Mouse (Mus musculus) adrenal gland, postnatal 14 days (tissue): ENCODE measurements around the gene Tmem147. TPM values are rescaled to one million over a fixed set of nuclear protein-coding genes. Genes with fewer than 3 reads are reported as not detected.
"Not testable (repeated sequence)": the region's sequence is repeated elsewhere in the genome, so short reads cannot be mapped to it uniquely, and the experiment has no call there.

Experiments used
- DNase-seq: peaks from one replicate; pipeline ENCODE4 v3.0.0; 2021; ENCODE audit warnings: mixed read lengths
- long read RNA-seq, 2 experiments: library from polyadenylated mRNA; stranded (forward); transcript quantifications; one replicate each; pipeline ENCODE4 v2.0.0; 2021
- total RNA-seq: library from RNA; stranded (reverse); gene quantifications from 2 replicates; pipeline ENCODE4 v1.2.3, GENCODE M21; 2021

The Tmem147 gene
- 215 and 242 TPM in 2 replicates for total RNA-seq
- long read RNA-seq, experiment 1, transcript Tmem147-201 (7 exons, 870 nt): major isoform, 162 of 182 reads
- long read RNA-seq, experiment 1, partial matches to known transcripts: 11 of 182 reads
- long read RNA-seq, experiment 1, other reads (novel, unspliced or antisense): 3 of 182 reads
- long read RNA-seq, experiment 2, transcript Tmem147-201 (7 exons, 870 nt): major isoform, 123 of 142 reads
- long read RNA-seq, experiment 2, partial matches to known transcripts: 7 of 142 reads
- long read RNA-seq, experiment 2, other reads (novel, unspliced or antisense): 4 of 142 reads

DNA sequence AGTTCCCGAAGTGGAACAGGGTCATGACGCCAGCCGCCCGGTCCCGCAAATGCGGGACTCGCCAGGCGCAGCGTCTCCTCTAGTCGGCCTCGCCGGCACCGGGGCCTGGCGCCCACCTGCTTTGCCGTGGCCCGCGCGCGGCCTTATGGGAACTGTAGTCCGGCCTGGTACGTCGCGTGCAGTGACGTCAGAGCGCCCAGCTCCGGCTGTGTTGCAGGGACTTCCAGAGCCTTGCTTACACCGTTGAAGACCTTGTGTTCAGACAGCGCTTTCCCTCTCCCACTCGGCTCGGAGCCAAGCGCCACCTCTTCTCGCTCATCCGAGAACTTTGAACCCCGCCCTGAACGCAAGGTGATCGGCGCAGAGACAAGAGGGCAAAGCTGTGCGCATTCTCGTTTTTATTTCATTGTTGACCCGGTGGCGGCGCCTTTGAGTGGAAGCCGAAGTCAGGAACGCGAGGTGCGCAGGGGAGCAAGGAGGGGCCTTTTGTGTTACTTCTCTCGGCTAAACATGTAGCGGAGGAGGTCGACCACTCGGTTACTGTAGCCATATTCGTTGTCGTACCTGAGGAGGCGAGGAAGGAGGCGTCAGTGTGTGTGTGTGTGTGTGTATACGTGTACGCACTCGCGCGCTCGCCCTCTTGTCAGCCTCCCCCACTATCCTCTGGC lies at the start of gene Tmem147:
TSS of gene Tmem147 (minus strand) at position 145 of the 668 bp plus-strand sequence.
- peak; percentile 97 for DNase-seq

- DNase-seq: no peak
Measured at GRCm38 (mm10) chr7:30777911-30778310, 48.6 kb upstream of the Tmem147 start.

GRCm38 (mm10) chr7:30777081-30777579 lies 47.8 kb upstream of the Tmem147 start:
- no peak for DNase-seq

DNA sequence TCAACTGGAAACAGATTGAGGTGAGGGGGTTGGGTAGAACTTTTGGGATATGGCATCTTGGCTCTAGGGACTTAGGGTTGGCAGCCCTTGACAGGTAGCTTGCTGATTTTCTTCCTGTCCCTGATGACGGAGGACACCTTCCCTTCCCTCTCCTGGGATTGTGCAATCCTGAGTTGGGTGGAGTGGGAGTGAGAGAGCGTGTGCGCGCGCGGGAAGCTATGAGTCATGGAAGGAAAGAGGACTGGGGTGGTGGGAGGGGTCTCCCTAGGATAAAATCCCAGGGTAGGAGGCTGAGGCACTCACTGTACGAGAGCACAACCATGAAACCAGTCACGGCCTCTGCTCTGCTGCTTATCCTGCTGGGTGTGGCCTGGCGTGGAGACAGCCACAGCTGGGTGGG lies 46.8 kb upstream of the Tmem147 start:
- no peak for DNase-seq

- DNase-seq: no peak
Measured at GRCm38 (mm10) chr7:30769236-30769635, 39.9 kb upstream of the Tmem147 start.

- DNase-seq: no peak
Measured at GRCm38 (mm10) chr7:30766408-30766807, 37.1 kb upstream of the Tmem147 start.

- DNase-seq: no peak
Measured at GRCm38 (mm10) chr7:30765173-30765572, 35.8 kb upstream of the Tmem147 start.

DNA sequence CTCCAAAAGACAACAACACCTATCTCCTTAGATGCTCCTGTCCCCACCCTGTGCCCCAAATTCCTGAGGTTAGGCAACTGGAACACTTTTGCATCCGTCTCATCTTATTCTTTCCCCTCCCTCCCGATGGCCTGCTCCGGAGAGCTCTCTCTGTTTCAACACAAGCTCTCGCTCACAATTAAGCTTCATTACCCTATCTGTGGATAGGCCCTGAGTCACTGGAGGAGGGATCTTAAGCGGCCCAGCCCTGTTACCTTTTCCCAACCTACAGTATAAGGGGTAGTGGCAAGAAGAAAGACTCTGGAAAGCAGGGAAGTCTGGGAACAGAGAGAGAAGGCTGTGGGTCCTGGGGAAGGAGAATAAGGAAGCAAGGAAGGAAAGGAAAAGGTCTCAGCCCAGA lies 34.1 kb upstream of the Tmem147 start, which contains the start of gene Dmkn:
TSS of gene Dmkn (plus strand) at position 301 of the 400 bp plus-strand sequence.
- DNase-seq: no peak

DNA sequence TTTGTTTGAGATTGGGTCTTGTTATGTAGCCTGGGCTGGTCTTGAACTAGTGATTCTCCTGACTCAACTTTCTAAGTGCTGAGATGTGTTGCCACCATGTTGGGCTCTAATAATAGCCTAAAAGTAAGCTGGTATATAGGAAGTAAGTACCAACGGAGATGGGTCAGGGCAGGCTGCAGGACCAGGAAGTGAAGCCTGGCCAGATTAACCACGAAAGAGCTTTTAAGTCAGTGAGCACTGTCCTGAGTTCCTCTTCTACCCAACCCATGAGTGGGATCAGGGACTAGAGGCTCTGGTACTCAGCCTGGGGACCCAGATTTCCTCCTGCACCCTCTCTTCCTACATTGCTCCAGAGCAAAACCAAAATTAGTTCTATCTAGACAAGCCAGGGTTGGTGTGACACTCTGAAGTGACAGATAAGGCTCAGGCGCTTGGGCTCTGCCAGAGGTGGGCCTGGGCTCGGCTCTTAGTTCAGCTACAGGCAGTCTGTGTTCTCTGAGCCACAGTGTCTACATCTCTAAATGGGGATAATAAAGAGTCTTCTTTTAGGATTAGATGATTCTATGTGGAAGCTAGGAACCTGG lies 32.5 kb upstream of the Tmem147 start:
- no peak for DNase-seq

GRCm38 (mm10) chr7:30758853-30759252 lies 29.5 kb upstream of the Tmem147 start:
- DNase-seq: peak; percentile 87

DNA sequence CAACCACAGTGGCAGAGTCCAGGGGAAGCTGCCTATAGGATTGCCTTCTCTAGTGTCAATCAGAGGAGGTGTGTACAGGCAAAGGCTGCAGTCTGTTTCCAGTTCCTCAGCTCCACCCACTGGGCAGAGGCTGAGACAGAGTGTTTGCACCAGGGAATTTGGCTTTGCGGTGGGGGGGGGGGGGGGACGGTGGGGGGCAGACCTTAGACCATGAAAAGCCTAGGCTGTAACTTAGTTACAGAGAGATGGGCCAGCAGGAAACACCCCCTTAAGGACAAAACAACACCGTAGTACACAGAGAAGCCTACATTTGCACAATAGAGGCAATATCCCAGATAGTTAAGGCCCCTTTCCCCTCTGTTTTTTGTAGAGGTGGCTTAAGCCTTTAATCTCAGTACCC lies 27.7 kb upstream of the Tmem147 start:
- DNase-seq: no peak

- DNase-seq: peak; percentile 74
Measured at GRCm38 (mm10) chr7:30751086-30751669, 21.8 kb upstream of the Tmem147 start, which contains the start of gene Sbsn. Sbsn (plus strand) TSS chr7:30751471.

DNA sequence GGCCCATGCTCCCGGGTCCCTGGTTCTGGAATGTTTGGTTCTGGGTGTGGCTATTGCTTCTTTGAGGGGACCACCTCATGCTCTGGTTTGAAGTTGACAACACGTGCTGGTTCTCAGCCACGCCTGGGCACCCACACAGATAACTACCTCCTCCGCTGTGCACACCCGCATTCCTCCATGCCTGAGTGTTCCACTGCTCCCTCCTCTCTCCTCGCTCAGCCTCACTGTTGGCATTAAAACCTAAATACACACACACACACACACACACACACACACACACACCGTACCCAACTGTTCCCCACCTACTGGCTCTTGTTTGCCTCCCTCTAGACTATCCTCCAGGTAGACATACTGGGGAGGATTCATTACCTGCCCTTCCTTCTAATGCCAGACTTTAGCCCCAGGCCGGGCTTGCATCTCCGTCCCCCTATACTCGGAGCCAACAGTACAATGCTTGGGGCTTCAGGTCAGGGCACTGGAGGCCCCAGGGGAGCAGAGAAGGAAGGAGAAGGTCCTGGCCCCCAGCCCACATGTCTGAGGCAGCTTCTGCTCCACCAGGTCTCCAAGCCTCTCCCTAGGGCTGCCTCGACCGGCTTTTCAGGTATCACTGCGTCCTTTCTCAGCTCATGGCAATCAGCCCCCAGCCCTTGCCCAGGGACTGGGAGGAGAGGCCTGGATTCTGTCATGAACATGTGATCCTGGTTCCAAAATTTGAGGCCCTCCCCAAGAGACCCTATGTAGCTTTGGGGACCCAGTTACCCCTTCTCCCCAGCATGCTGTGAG lies 20.7 kb upstream of the Tmem147 start:
- DNase-seq: no peak

- DNase-seq: no peak
Measured at GRCm38 (mm10) chr7:30747525-30748204, 18.3 kb upstream of the Tmem147 start.

- DNase-seq: peak; percentile 83
Measured at GRCm38 (mm10) chr7:30744022-30744598, 14.8 kb upstream of the Tmem147 start.

GRCm38 (mm10) chr7:30743617-30744016 lies 14.3 kb upstream of the Tmem147 start, which contains the start of gene Gapdhs:
Gapdhs (minus strand) TSS chr7:30743681.
- not testable (repeated sequence) for DNase-seq

DNA sequence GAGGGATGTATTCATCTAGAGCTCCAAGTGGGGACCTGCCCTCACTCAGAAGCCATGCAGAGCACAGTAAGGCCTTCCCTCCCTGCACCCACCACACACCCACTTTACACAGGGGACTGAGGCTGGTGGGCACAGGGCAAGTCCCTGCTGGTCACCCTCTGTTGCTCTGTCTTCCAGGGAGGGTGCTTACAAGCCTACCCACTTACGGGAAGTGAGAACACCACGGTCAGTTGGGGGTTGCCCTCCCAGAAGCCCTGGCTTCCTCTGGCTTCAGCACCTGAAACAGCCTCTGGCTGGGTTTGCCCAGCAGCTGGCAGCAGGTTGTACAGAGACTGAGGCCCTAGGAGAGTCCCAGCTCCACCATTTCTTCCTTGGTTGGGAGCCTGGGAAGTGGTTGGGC lies 13.2 kb upstream of the Tmem147 start:
- DNase-seq: not testable (repeated sequence)

DNA sequence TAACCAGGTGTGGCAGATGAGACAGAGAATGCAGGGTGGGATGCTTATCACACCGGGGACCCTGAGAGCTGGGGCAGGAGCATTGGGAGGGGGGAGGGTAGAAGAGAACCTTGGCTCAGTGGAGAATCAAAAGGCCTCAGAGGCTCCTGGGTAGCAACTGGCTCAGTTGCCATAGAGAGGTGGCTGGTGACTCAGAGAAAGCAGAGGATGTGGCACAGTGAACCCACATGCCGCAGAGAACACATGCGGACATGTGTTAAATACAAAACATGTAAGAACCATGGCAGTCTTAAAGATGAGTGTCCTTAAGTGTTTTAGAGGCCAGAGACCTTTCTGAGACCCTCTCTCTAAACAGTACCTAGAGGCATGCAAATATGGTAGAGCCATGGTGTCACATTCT lies 6.9 kb upstream of the Tmem147 start:
- DNase-seq: no peak

DNA sequence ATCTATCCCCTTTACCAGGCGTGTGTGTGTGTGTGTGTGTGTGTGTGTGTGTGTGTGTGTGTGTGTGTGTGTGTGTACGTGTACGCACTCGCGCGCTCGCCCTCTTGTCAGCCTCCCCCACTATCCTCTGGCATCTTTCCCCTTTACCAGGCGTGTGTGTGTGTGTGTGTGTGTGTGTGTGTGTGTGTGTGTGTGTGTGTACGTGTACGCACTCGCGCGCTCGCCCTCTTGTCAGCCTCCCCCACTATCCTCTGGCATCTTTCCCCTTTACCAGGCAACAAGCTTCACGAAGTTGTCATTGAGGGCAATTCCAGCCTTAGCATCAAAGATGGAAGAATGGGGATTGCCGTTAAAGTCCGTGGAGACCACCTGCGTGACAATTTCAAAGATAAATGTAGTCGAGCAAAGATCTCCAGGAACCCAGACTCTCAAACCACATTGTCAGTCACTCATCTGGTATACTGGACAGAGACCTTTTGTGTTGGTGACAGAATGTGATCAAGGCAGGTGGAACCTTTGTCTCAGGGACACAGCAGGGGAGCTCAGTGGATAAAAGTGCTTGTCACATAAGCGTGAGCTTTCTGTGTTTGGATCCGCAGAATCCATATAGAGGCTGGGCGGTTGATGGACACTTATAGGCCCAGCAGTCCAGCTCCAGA lies 853 bp upstream of the Tmem147 start:
- DNase-seq: not testable (repeated sequence)

DNA sequence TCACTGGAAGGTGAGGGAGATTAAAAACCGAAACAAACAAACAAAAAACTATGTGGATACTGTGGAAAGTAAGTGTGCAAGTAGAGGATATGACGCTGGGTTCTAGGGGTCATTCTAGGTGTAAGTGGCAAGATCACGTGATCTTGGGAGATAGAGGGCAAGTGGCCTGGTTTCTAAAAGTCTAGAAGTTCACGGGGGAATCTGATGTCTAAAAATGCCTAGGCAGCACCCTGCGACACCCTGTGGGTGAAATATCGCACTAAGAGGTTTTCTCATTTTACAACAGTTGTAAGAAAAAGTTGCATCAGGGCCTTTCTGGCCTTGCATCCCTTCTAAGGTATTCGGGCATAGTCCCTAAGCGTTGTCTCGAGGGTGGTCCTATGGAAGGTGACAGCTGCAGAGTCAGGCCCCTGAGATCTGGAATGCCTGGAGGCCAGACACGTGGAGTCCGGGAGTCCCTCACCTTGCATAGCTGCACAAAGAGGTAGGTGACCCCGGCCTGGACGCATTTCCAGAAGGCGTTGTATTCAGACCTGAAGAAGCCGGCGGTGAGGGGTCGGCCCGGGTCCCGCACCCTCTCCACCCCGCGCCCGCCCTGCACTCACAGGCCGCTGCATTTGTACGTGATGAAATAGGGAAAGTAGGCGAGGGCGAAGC lies 473 bp downstream of the Tmem147 start:
- no peak for DNase-seq
